Mouse (Mus musculus): ENCODE results near the gene Gsta2. TPM values are rescaled to one million over a fixed set of nuclear protein-coding genes. Genes with fewer than 3 reads are reported as not detected.
"Not testable (repeated sequence)": the region's sequence is repeated elsewhere in the genome, so short reads cannot be mapped to it uniquely, and the experiment has no call there.

Gene Gsta2
- total RNA-seq, 2 experiments from 2014 or later = not detected

GRCm38 (mm10) chr9:78319499-78319898 lies 36.1 kb downstream of the Gsta2 start:
- peak; percentile 44 for TF ChIP-seq CTCF (IDR thresholded peaks at IDR 0.05)
- H3K27ac ChIP-seq = no peak overlapping the region
- DNase-seq = no peak
- H3K4me3 ChIP-seq = no peak overlapping the region
- intact Hi-C loops (cut with DNase I) = no loop called here

GRCm38 (mm10) chr9:78314696-78315095 lies 40.9 kb downstream of the Gsta2 start, which contains the start of gene Omt2a:
Gene Omt2a (minus strand): TSS chr9:78314796.
- intact Hi-C loops (cut with DNase I) = no loop called here
- Histone ChIP-seq H3K27ac (no peak within 1 kb of the TSS), H3K4me3 (no peak within 1 kb of the TSS)
- DNase-seq = no peak
- TF ChIP-seq CTCF (IDR thresholded peaks at IDR 0.05) = no peak

GRCm38 (mm10) chr9:78308122-78308521 lies 47.5 kb downstream of the Gsta2 start:
- H3K27ac ChIP-seq; DNase-seq; H3K4me3 ChIP-seq; intact Hi-C loops (cut with DNase I): not testable (repeated sequence)

GRCm38 (mm10) chr9:78299143-78299542 lies 56.4 kb downstream of the Gsta2 start:
- intact Hi-C loops (cut with DNase I); H3K27ac ChIP-seq; H3K4me3 ChIP-seq; DNase-seq: not testable (repeated sequence)

GRCm38 (mm10) chr9:78298232-78298631 lies 57.4 kb downstream of the Gsta2 start:
- Histone ChIP-seq H3K27ac (no peak overlapping the region), H3K4me3 (no peak overlapping the region)
- TF ChIP-seq CTCF (IDR thresholded peaks at IDR 0.05) = no peak
- DNase-seq = no peak
- intact Hi-C loops (cut with DNase I) = no loop called here

GRCm38 (mm10) chr9:78296089-78296488 lies 59.5 kb downstream of the Gsta2 start:
- H3K27ac ChIP-seq; H3K4me3 ChIP-seq; intact Hi-C loops (cut with DNase I): not testable (repeated sequence)
- peak; percentile 63 for TF ChIP-seq CTCF (IDR thresholded peaks at IDR 0.05)
- peak; percentile 46 for DNase-seq

GRCm38 (mm10) chr9:78294781-78295180 lies 60.8 kb downstream of the Gsta2 start:
- H3K27ac ChIP-seq; H3K4me3 ChIP-seq; DNase-seq; intact Hi-C loops (cut with DNase I): not testable (repeated sequence)

- H3K27ac ChIP-seq; intact Hi-C loops (cut with DNase I); DNase-seq; H3K4me3 ChIP-seq: not testable (repeated sequence)
Measured at GRCm38 (mm10) chr9:78293683-78294082, 61.9 kb downstream of the Gsta2 start.

- H3K4me3 ChIP-seq; H3K27ac ChIP-seq; intact Hi-C loops (cut with DNase I); DNase-seq: not testable (repeated sequence)
Measured at GRCm38 (mm10) chr9:78292462-78292861, 63.1 kb downstream of the Gsta2 start.

GRCm38 (mm10) chr9:78289723-78290122 lies 65.9 kb downstream of the Gsta2 start, which contains the start of gene Gm10639:
Gene Gm10639 (plus strand): TSS chr9:78289923.
- H3K27ac ChIP-seq; DNase-seq; intact Hi-C loops (cut with DNase I); H3K4me3 ChIP-seq: not testable (repeated sequence)

GRCm38 (mm10) chr9:78289063-78289462 lies 66.5 kb downstream of the Gsta2 start:
- H3K4me3 ChIP-seq; DNase-seq; H3K27ac ChIP-seq; intact Hi-C loops (cut with DNase I): not testable (repeated sequence)

GRCm38 (mm10) chr9:78282002-78282711 lies 73.4 kb downstream of the Gsta2 start:
- intact Hi-C loops (cut with DNase I); H3K4me3 ChIP-seq; DNase-seq: not testable (repeated sequence)

More at GRCm38 (mm10) chr9:78282002-78282711, 73.4 kb downstream of the Gsta2 start:
- H3K27ac ChIP-seq = not testable (repeated sequence)

Other genes with a start within 250 kb of the Gsta2 start
- gene Fbxo9, start 246.7 kb downstream of the Gsta2 start, total RNA-seq (2021) = 10 to 100 TPM; 43.3 to 49.0 TPM
- gene Ick, start 246.6 kb downstream of the Gsta2 start, total RNA-seq (2021) = 1 to 10 TPM; 5.0 to 6.4 TPM
- 10 to 100 TPM; 10.3 to 22.8 TPM for gene Gsta4, start 173.0 kb downstream of the Gsta2 start, total RNA-seq (2021)
- gene Gsta1, start 125.1 kb downstream of the Gsta2 start, total RNA-seq (2021) = under 1 TPM in 1 of 2 experiments, not detected in 1; 0.33 TPM
- gene Gm3776, start 98.7 kb downstream of the Gsta2 start, total RNA-seq (2021) = not detected
- not detected for gene Gm10639, start 65.9 kb downstream of the Gsta2 start, total RNA-seq (2021)
- not detected for gene Omt2a, start 41.0 kb downstream of the Gsta2 start, total RNA-seq (2021)
- not detected for gene Omt2b, start 28.2 kb downstream of the Gsta2 start, total RNA-seq (2021)
- gene Dppa5a, start 12.4 kb upstream of the Gsta2 start, total RNA-seq (2021) = not detected
- gene Ooep, start 22.9 kb upstream of the Gsta2 start, total RNA-seq (2021) = not detected
- not detected for gene Ddx43, start 40.0 kb upstream of the Gsta2 start, total RNA-seq (2021)
- under 1 TPM; 0.08 to 0.11 TPM for gene Cgas, start 87.4 kb upstream of the Gsta2 start, total RNA-seq (2021)
- gene Mto1, start 92.4 kb upstream of the Gsta2 start, total RNA-seq (2021) = 10 to 100 TPM; 19.8 to 22.0 TPM
- gene Gm17324, start 93.0 kb upstream of the Gsta2 start, total RNA-seq (2021) = not detected
- 100 to 1,000 TPM; 390 to 557 TPM for gene Eef1a1, start 133.4 kb upstream of the Gsta2 start, total RNA-seq (2021)
- gene Slc17a5, start 232.3 kb upstream of the Gsta2 start, total RNA-seq (2021) = 1 to 10 TPM; 2.7 to 2.8 TPM